Mouse (Mus musculus): ENCODE data around the gene Nbl1. TPM values are rescaled to one million over a fixed set of nuclear protein-coding genes. Genes with fewer than 3 reads are reported as not detected.

Nbl1 gene
- polyA plus RNA-seq, 1 experiment from 2014 or later: 22.0 TPM

- WGBS: 4% methylated on average over 28 of the region's 28 CpGs
- DNase-seq (ENCODE audit: low spot score) (peak; percentile 60), ATAC-seq (ENCODE audit: insufficient read depth, low FRiP score, low TSS enrichment) (peak; percentile 48; the same call in 1 of the 2 replicates)
- Histone ChIP-seq H3K9ac (ENCODE audit: low read length) (peak overlapping the region; percentile 67), H3K4me1 (ENCODE audit: control insufficient read depth, insufficient read depth, low read length) (peaks cover 13% of the 10 kb centered on the region), H3K4me3 (ENCODE audit: low read depth, low read length) (peak overlapping the region; percentile 56), H3K4me2 (ENCODE audit: low read depth) (peak overlapping the region; percentile 82), H3K27ac (ENCODE audit: low read depth, low read length) (no peak overlapping the region), H3K9me3 (ENCODE audit: control insufficient read depth, low read length) (no peaks in the 10 kb centered on the region), H3K27me3 (ENCODE audit: control insufficient read depth, insufficient read depth, low read length) (peaks cover 37% of the 10 kb centered on the region), H3K36me3 (ENCODE audit: control insufficient read depth, insufficient read depth, low read length) (no peaks in the 10 kb centered on the region)
Observed at GRCm38 (mm10) chr4:139091478-139092355, 1.1 kb downstream of the Nbl1 start.

- ATAC-seq (ENCODE audit: insufficient read depth, low FRiP score, low TSS enrichment) (no peak), DNase-seq (ENCODE audit: low spot score) (no peak)
- no peaks in the 10 kb centered on the region for H3K36me3 ChIP-seq (ENCODE audit: control insufficient read depth, insufficient read depth, low read length)
- H3K4me3 ChIP-seq (ENCODE audit: low read depth, low read length): no peak overlapping the region
- peak overlapping the region; percentile 82 for H3K4me2 ChIP-seq (ENCODE audit: low read depth)
- peaks cover 37% of the 10 kb centered on the region for H3K27me3 ChIP-seq (ENCODE audit: control insufficient read depth, insufficient read depth, low read length)
- WGBS: 26% methylated on average over 7 of the region's 7 CpGs
- H3K27ac ChIP-seq (ENCODE audit: low read depth, low read length): no peak overlapping the region
- no peak overlapping the region; the same call in 1 of the 2 replicates for H3K9ac ChIP-seq (ENCODE audit: low read length)
- no peaks in the 10 kb centered on the region for H3K9me3 ChIP-seq (ENCODE audit: control insufficient read depth, low read length)
- peaks cover 13% of the 10 kb centered on the region for H3K4me1 ChIP-seq (ENCODE audit: control insufficient read depth, insufficient read depth, low read length)
Observed at GRCm38 (mm10) chr4:139091066-139091465, 1.7 kb downstream of the Nbl1 start.

- H3K4me1 ChIP-seq (ENCODE audit: control insufficient read depth, insufficient read depth, low read length): peaks cover 13% of the 10 kb centered on the region
- H3K9me3 ChIP-seq (ENCODE audit: control insufficient read depth, low read length): no peaks in the 10 kb centered on the region
- H3K4me3 ChIP-seq (ENCODE audit: low read depth, low read length): no peak overlapping the region
- ATAC-seq (ENCODE audit: insufficient read depth, low FRiP score, low TSS enrichment) (no peak), DNase-seq (ENCODE audit: low spot score) (no peak)
- no peaks in the 10 kb centered on the region for H3K36me3 ChIP-seq (ENCODE audit: control insufficient read depth, insufficient read depth, low read length)
- WGBS: 64% methylated on average over 15 of the region's 15 CpGs
- H3K27me3 ChIP-seq (ENCODE audit: control insufficient read depth, insufficient read depth, low read length): peaks cover 37% of the 10 kb centered on the region
- H3K4me2 ChIP-seq (ENCODE audit: low read depth): no peak overlapping the region
- H3K9ac ChIP-seq (ENCODE audit: low read length): no peak overlapping the region
- H3K27ac ChIP-seq (ENCODE audit: low read depth, low read length): no peak overlapping the region
Observed at GRCm38 (mm10) chr4:139090303-139090940, 2.4 kb downstream of the Nbl1 start.

GRCm38 (mm10) chr4:139088982-139089671 lies 3.7 kb downstream of the Nbl1 start:
- Histone ChIP-seq H3K27ac (ENCODE audit: low read depth, low read length) (no peak overlapping the region), H3K36me3 (ENCODE audit: control insufficient read depth, insufficient read depth, low read length) (no peaks in the 10 kb centered on the region), H3K4me1 (ENCODE audit: control insufficient read depth, insufficient read depth, low read length) (peaks cover 13% of the 10 kb centered on the region), H3K9me3 (ENCODE audit: control insufficient read depth, low read length) (no peaks in the 10 kb centered on the region), H3K4me3 (ENCODE audit: low read depth, low read length) (no peak overlapping the region), H3K9ac (ENCODE audit: low read length) (no peak overlapping the region), H3K27me3 (ENCODE audit: control insufficient read depth, insufficient read depth, low read length) (peaks cover 37% of the 10 kb centered on the region), H3K4me2 (ENCODE audit: low read depth) (no peak overlapping the region)
- no peak for DNase-seq (ENCODE audit: low spot score)
- no peak for ATAC-seq (ENCODE audit: insufficient read depth, low FRiP score, low TSS enrichment)
- WGBS: 62% methylated on average over 9 of the region's 9 CpGs

- Histone ChIP-seq H3K4me1 (ENCODE audit: control insufficient read depth, insufficient read depth, low read length) (peaks cover 23% of the 10 kb centered on the region), H3K27ac (ENCODE audit: low read depth, low read length) (no peak overlapping the region), H3K9me3 (ENCODE audit: control insufficient read depth, low read length) (no peaks in the 10 kb centered on the region), H3K27me3 (ENCODE audit: control insufficient read depth, insufficient read depth, low read length) (peaks cover 18% of the 10 kb centered on the region; the same call in 1 of the 2 replicates), H3K4me2 (ENCODE audit: low read depth) (no peak overlapping the region), H3K4me3 (ENCODE audit: low read depth, low read length) (no peak overlapping the region), H3K36me3 (ENCODE audit: control insufficient read depth, insufficient read depth, low read length) (no peaks in the 10 kb centered on the region), H3K9ac (ENCODE audit: low read length) (no peak overlapping the region)
- WGBS: 69% methylated on average over 4 of the region's 4 CpGs
- no peak for DNase-seq (ENCODE audit: low spot score)
- no peak for ATAC-seq (ENCODE audit: insufficient read depth, low FRiP score, low TSS enrichment)
Observed at GRCm38 (mm10) chr4:139086984-139087383, 5.8 kb downstream of the Nbl1 start.

GRCm38 (mm10) chr4:139086037-139086436 lies 6.8 kb downstream of the Nbl1 start:
- H3K4me3 ChIP-seq (ENCODE audit: low read depth, low read length): no peak overlapping the region
- H3K9ac ChIP-seq (ENCODE audit: low read length): no peak overlapping the region
- no peak overlapping the region for H3K27ac ChIP-seq (ENCODE audit: low read depth, low read length)
- no peak overlapping the region for H3K4me2 ChIP-seq (ENCODE audit: low read depth)
- no peaks in the 10 kb centered on the region for H3K9me3 ChIP-seq (ENCODE audit: control insufficient read depth, low read length)
- ATAC-seq (ENCODE audit: insufficient read depth, low FRiP score, low TSS enrichment) (no peak), DNase-seq (ENCODE audit: low spot score) (peak; percentile 83)
- H3K4me1 ChIP-seq (ENCODE audit: control insufficient read depth, insufficient read depth, low read length): peaks cover 15% of the 10 kb centered on the region
- H3K36me3 ChIP-seq (ENCODE audit: control insufficient read depth, insufficient read depth, low read length): no peaks in the 10 kb centered on the region
- WGBS: 22% methylated on average over 5 of the region's 5 CpGs
- H3K27me3 ChIP-seq (ENCODE audit: control insufficient read depth, insufficient read depth, low read length): peaks cover 9% of the 10 kb centered on the region; the same call in 1 of the 2 replicates

- H3K27ac ChIP-seq (ENCODE audit: low read depth, low read length): no peak overlapping the region
- H3K9me3 ChIP-seq (ENCODE audit: control insufficient read depth, low read length): no peaks in the 10 kb centered on the region
- H3K27me3 ChIP-seq (ENCODE audit: control insufficient read depth, insufficient read depth, low read length): peaks cover 2% of the 10 kb centered on the region; the same call in 1 of the 2 replicates
- peaks cover 13% of the 10 kb centered on the region for H3K4me1 ChIP-seq (ENCODE audit: control insufficient read depth, insufficient read depth, low read length)
- no peaks in the 10 kb centered on the region for H3K36me3 ChIP-seq (ENCODE audit: control insufficient read depth, insufficient read depth, low read length)
- ATAC-seq (ENCODE audit: insufficient read depth, low FRiP score, low TSS enrichment) (no peak), DNase-seq (ENCODE audit: low spot score) (no peak)
- H3K9ac ChIP-seq (ENCODE audit: low read length): no peak overlapping the region
- no peak overlapping the region for H3K4me2 ChIP-seq (ENCODE audit: low read depth)
- 76% methylated on average over 11 of the region's 11 CpGs for WGBS
- H3K4me3 ChIP-seq (ENCODE audit: low read depth, low read length): no peak overlapping the region
Observed at GRCm38 (mm10) chr4:139085337-139085736, 7.5 kb downstream of the Nbl1 start.

- ATAC-seq (ENCODE audit: insufficient read depth, low FRiP score, low TSS enrichment) (peak; percentile 61), DNase-seq (ENCODE audit: low spot score) (peak; percentile 60)
- Histone ChIP-seq H3K4me3 (ENCODE audit: low read depth, low read length) (no peak overlapping the region), H3K27ac (ENCODE audit: low read depth, low read length) (no peak overlapping the region), H3K4me1 (ENCODE audit: control insufficient read depth, insufficient read depth, low read length) (peaks cover 10% of the 10 kb centered on the region), H3K36me3 (ENCODE audit: control insufficient read depth, insufficient read depth, low read length) (no peaks in the 10 kb centered on the region), H3K9me3 (ENCODE audit: control insufficient read depth, low read length) (no peaks in the 10 kb centered on the region), H3K4me2 (ENCODE audit: low read depth) (no peak overlapping the region), H3K9ac (ENCODE audit: low read length) (peak overlapping the region; percentile 31; the same call in 1 of the 2 replicates), H3K27me3 (ENCODE audit: control insufficient read depth, insufficient read depth, low read length) (no peaks in the 10 kb centered on the region)
- 45% methylated on average over 12 of the region's 12 CpGs for WGBS
Observed at GRCm38 (mm10) chr4:139082790-139083564, 9.8 kb downstream of the Nbl1 start.
